Mouse (Mus musculus): ENCODE measurements at regions not wholly inside any gene's neighbourhood (a gene's known extent, or its start where the extent isn't known, plus 50 kb on each side); places are given as distances from the start of the nearest gene placed in this dataset.

DNA sequence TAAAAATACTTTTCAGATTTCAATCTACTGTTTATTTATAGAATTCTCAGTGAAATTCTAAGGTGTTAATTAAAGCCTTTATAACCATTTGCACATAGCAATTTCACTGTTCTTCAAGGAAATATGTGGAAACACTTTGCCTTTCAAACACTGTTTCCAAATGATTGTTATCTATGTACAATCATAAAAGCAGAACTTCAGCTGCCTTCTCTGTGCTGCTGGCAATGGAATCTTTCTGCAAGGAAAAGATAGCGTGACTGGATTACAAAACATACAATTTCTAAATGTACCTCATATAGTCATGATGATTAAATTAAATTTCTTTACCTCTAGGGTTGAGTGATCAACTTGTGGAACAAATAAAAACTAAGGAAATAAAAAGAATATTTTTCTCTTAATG, 326.2 kb downstream of the Kctd12 start:
- Histone ChIP-seq H3K9me3 (no peaks in the 10 kb centered on the region), H3K27me3 (ENCODE audit: insufficient read depth, poor library complexity, severe bottlenecking) (no peaks in the 10 kb centered on the region), H3K27ac (no peak overlapping the region), H3K36me3 (no peaks in the 10 kb centered on the region), H3K4me1 (no peaks in the 10 kb centered on the region), H3K4me3 (no peak overlapping the region)
- WGBS: 82% methylated on average over 1 of the region's 1 CpGs
- DNase-seq (ENCODE audit: low spot score): no peak

- no peaks in the 10 kb centered on the region for H3K36me3 ChIP-seq
- no peaks in the 10 kb centered on the region for H3K27me3 ChIP-seq (ENCODE audit: insufficient read depth, poor library complexity, severe bottlenecking)
- no peaks in the 10 kb centered on the region for H3K4me1 ChIP-seq
- DNase-seq (ENCODE audit: low spot score): no peak
- 81% methylated on average over 2 of the region's 2 CpGs for WGBS
- no peaks in the 10 kb centered on the region for H3K9me3 ChIP-seq
- no peak overlapping the region for H3K27ac ChIP-seq
- no peak overlapping the region for H3K4me3 ChIP-seq
Measured at GRCm38 (mm10) chr14:102629601-102630000, 352.8 kb downstream of the Kctd12 start.

DNA sequence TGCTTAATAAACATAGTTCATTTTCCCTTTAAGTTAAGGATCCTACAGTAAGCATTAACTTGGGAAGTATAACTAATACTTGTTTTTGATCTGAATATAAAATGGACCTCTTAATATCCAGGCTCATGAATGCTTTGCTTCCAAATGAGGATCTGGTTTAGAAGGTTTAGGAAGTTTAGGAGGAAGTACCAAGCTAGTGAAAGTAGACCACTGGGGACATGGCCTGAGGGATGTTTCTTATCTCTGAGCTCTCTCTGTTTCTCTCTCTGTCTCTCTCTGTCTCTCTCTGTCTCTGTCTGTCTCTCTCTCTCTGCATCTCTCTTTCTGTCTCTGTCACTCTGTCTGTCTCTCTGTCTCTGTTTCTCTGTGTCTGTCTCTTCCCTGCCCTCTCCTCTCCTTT, 360.9 kb downstream of the Kctd12 start:
- Histone ChIP-seq H3K4me1 (no peaks in the 10 kb centered on the region), H3K9me3 (no peaks in the 10 kb centered on the region), H3K27me3 (ENCODE audit: insufficient read depth, poor library complexity, severe bottlenecking) (no peaks in the 10 kb centered on the region), H3K27ac (no peak overlapping the region), H3K36me3 (no peaks in the 10 kb centered on the region), H3K4me3 (no peak overlapping the region)
- no peak for DNase-seq (ENCODE audit: low spot score)

- Histone ChIP-seq H3K27me3 (ENCODE audit: insufficient read depth, poor library complexity, severe bottlenecking) (no peaks in the 10 kb centered on the region), H3K4me1 (no peaks in the 10 kb centered on the region), H3K9me3 (no peaks in the 10 kb centered on the region), H3K36me3 (no peaks in the 10 kb centered on the region), H3K4me3 (no peak overlapping the region), H3K27ac (no peak overlapping the region)
- DNase-seq (ENCODE audit: low spot score): no peak
- WGBS: 61% methylated on average over 4 of the region's 4 CpGs
Measured at GRCm38 (mm10) chr14:102619056-102619455, 363.4 kb downstream of the Kctd12 start.

DNA sequence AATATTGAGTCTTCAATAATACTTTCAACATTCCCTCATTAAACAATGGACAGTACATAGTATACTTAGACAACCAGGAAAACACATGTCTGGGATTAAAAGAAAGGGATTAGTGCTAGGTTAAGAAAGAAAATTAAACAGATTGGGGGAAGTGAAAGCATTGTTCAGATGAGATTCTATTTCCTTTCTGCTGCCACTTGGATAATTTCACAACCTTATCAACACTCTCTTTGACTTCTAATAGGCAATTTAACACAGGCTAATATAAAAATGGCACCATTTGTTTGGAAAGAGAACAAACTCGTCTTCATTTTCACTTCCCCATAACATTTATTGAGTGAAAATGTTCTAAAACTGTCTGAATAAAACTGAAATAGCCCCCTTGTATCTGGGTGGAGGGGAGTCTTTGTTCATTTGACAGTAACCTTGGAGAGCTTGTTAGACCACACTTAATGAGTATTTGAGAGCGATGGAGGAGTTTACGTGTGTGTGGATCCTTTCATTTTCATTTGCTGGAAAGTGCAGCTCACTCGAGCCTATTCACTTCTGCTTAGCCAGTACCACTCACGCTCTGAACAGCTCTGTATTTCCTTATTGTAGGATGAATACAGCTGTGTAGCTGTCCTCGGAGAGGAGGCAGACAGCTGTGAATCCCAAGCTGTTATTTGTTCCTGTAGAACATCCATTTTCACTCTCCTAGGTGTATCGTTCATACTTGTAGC, 366.7 kb downstream of the Kctd12 start:
- Histone ChIP-seq H3K4me1 (no peaks in the 10 kb centered on the region), H3K27me3 (ENCODE audit: insufficient read depth, poor library complexity, severe bottlenecking) (no peaks in the 10 kb centered on the region), H3K27ac (no peak overlapping the region), H3K36me3 (no peaks in the 10 kb centered on the region), H3K4me3 (no peak overlapping the region), H3K9me3 (no peaks in the 10 kb centered on the region)
- WGBS: 80% methylated on average over 7 of the region's 7 CpGs
- DNase-seq (ENCODE audit: low spot score): no peak

DNA sequence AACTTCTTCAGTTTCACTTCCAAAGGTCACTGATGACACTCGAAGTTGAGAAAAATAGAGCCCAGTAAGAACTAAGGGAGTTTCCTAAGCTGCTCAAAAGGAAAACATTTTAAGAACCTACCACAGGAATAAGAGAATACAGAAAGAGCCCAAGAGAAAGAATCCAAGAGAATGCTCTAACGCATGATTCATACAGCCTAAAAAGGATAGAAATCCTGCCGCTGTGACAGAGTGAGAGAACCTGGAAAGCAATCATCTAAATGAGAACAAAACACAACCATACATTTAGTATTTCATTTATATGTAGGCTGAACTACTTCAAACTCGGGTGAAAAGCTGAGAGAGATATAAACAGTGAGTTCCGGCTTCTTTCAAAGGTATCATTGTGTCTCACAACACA, 376.4 kb downstream of the Kctd12 start:
- no peaks in the 10 kb centered on the region for H3K9me3 ChIP-seq
- H3K36me3 ChIP-seq: no peaks in the 10 kb centered on the region
- no peak for DNase-seq (ENCODE audit: low spot score)
- H3K4me3 ChIP-seq: no peak overlapping the region
- H3K4me1 ChIP-seq: no peaks in the 10 kb centered on the region
- no peak overlapping the region for H3K27ac ChIP-seq
- H3K27me3 ChIP-seq (ENCODE audit: insufficient read depth, poor library complexity, severe bottlenecking): no peaks in the 10 kb centered on the region
- WGBS: 81% methylated on average over 5 of the region's 5 CpGs

DNA sequence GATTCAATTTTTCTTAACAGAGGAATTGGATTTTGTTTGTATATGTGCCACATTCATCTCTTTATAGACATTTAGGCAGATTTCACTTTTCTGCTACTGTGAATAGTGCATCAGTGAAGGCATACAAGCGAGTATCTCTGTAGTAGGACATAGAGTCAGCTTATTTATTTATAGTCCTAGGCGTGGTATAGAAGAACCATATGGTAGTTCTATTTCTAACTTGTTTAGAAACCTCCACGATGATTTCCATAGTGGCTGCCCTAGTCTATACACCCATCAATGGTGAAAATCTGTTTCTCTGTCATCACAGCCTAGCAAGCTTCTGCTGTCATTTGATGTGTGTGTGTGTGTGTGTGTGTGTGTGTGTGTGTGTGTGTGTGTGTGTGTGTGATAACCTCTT, 387.6 kb downstream of the Kctd12 start:
- Histone ChIP-seq H3K9me3 (no peaks in the 10 kb centered on the region), H3K27me3 (ENCODE audit: insufficient read depth, poor library complexity, severe bottlenecking) (no peaks in the 10 kb centered on the region), H3K4me3 (no peak overlapping the region), H3K27ac (no peak overlapping the region), H3K4me1 (no peaks in the 10 kb centered on the region), H3K36me3 (no peaks in the 10 kb centered on the region)
- WGBS: 80% methylated on average over 3 of the region's 3 CpGs
- no peak for DNase-seq (ENCODE audit: low spot score)

- WGBS: 34% methylated on average over 2 of the region's 2 CpGs
Measured at GRCm38 (mm10) chr14:102553781-102554180, 428.7 kb downstream of the Kctd12 start.

GRCm38 (mm10) chr14:102552598-102552997, 429.8 kb downstream of the Kctd12 start:
- 76% methylated on average over 2 of the region's 2 CpGs for WGBS
- Histone ChIP-seq H3K9me3 (no peaks in the 10 kb centered on the region), H3K27ac (no peak overlapping the region), H3K27me3 (ENCODE audit: insufficient read depth, poor library complexity, severe bottlenecking) (no peaks in the 10 kb centered on the region), H3K36me3 (no peaks in the 10 kb centered on the region), H3K4me3 (no peak overlapping the region), H3K4me1 (no peaks in the 10 kb centered on the region)
- no peak for DNase-seq (ENCODE audit: low spot score)

More at GRCm38 (mm10) chr14:102553781-102554180, 428.7 kb downstream of the Kctd12 start:
- Histone ChIP-seq H3K4me3 (no peak overlapping the region), H3K9me3 (no peaks in the 10 kb centered on the region), H3K27ac (no peak overlapping the region), H3K27me3 (ENCODE audit: insufficient read depth, poor library complexity, severe bottlenecking) (no peaks in the 10 kb centered on the region), H3K36me3 (no peaks in the 10 kb centered on the region), H3K4me1 (no peaks in the 10 kb centered on the region)
- DNase-seq (ENCODE audit: low spot score): no peak

- 94% methylated on average over 9 of the region's 9 CpGs for WGBS
- Histone ChIP-seq H3K9me3 (no peaks in the 10 kb centered on the region), H3K36me3 (no peaks in the 10 kb centered on the region), H3K27me3 (ENCODE audit: insufficient read depth, poor library complexity, severe bottlenecking) (no peaks in the 10 kb centered on the region), H3K27ac (no peak overlapping the region), H3K4me1 (no peaks in the 10 kb centered on the region), H3K4me3 (no peak overlapping the region)
- DNase-seq (ENCODE audit: low spot score): no peak
Measured at GRCm38 (mm10) chr14:102524894-102525577, 457.4 kb downstream of the Kctd12 start.

DNA sequence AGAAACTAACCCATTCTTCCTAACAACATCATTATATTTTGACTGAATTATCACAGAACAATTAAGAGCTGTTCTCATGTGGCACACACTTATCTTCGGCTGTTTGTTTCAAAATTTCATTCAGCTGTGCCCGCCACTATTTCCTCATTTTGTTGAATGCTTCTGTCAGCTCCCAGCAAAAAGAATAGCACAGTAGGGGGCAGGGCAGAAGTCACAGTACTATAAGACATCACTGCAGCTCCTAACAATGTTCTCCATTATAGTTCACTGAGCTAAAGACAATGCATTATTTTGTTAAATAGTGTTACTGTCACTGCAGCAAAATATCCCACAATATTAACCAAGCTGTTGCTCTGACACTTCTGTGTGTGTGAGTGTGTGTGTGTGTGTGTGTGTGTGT, 465.7 kb downstream of the Kctd12 start:
- H3K9me3 ChIP-seq: no peaks in the 10 kb centered on the region
- H3K4me3 ChIP-seq: no peak overlapping the region
- H3K27me3 ChIP-seq (ENCODE audit: insufficient read depth, poor library complexity, severe bottlenecking): no peaks in the 10 kb centered on the region
- no peak overlapping the region for H3K27ac ChIP-seq
- DNase-seq (ENCODE audit: low spot score): no peak
- 30% methylated on average over 2 of the region's 2 CpGs for WGBS
- no peaks in the 10 kb centered on the region for H3K4me1 ChIP-seq
- H3K36me3 ChIP-seq: no peaks in the 10 kb centered on the region

DNA sequence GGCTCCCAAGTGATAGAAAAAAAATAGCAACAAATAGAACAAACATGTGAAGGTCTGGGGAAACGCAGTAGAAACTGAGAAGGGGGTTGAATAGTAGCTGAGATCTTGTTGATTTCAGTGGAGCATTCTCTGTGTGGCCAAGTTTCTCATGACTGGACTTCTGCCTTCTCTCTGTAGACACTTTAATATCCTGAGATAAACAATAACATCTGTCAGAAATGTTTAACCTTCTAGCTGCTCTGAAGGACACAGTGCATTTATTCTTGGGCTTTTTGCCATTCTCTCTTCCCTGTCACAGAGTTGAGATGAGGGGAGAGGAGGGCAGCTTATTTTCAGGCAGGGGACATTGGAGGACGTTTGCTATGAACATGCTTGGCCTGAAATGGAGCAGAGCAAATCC, 467.9 kb downstream of the Kctd12 start:
- Histone ChIP-seq H3K27ac (no peak overlapping the region), H3K36me3 (no peaks in the 10 kb centered on the region), H3K4me3 (no peak overlapping the region), H3K4me1 (no peaks in the 10 kb centered on the region), H3K27me3 (ENCODE audit: insufficient read depth, poor library complexity, severe bottlenecking) (no peaks in the 10 kb centered on the region), H3K9me3 (no peaks in the 10 kb centered on the region)
- 63% methylated on average over 2 of the region's 2 CpGs for WGBS
- no peak for DNase-seq (ENCODE audit: low spot score)

GRCm38 (mm10) chr14:102512651-102513050, 469.8 kb downstream of the Kctd12 start:
- H3K9me3 ChIP-seq: no peaks in the 10 kb centered on the region
- H3K27me3 ChIP-seq (ENCODE audit: insufficient read depth, poor library complexity, severe bottlenecking): no peaks in the 10 kb centered on the region
- H3K27ac ChIP-seq: no peak overlapping the region
- H3K4me3 ChIP-seq: no peak overlapping the region
- H3K36me3 ChIP-seq: no peaks in the 10 kb centered on the region
- 66% methylated on average over 3 of the region's 3 CpGs for WGBS
- H3K4me1 ChIP-seq: no peaks in the 10 kb centered on the region
- DNase-seq (ENCODE audit: low spot score): no peak

All from heart, embryonic 10.5 days (tissue).